Mouse (Mus musculus) limb, embryonic 11.5 days (tissue): ENCODE results near the gene Grip2. TPM values are rescaled to one million over a fixed set of nuclear protein-coding genes. Genes with fewer than 3 reads are reported as not detected.

ENCODE experiments used
- ATAC-seq: fragments of 200-750 bp; cut with Nextera tagmentation; 2 replicates; pipeline ENCODE4 v1.8.0; 2017; ENCODE audit warnings: low read depth; ENCODE audit not compliant: insufficient number of reproducible peaks, low FRiP score, low TSS enrichment
- DNase-seq: peaks from one replicate; pipeline ENCODE4 v3.0.0-alpha.2; 2015; ENCODE audit warnings: low spot score
- H3K27ac ChIP-seq: fragments of 300-500 bp; sonication (generic); replicated peaks from 2 replicates; pipeline ENCODE4 v1.5.1; 2014; ENCODE audit warnings: low read depth, mild to moderate bottlenecking, low read length
- H3K27me3 ChIP-seq: fragments of 300-500 bp; sonication (generic); 2 replicates; pipeline ENCODE4 v1.6.1; 2014; ENCODE audit warnings: mild to moderate bottlenecking, low read length, mixed read lengths; ENCODE audit not compliant: control insufficient read depth, insufficient read depth
- H3K36me3 ChIP-seq: fragments of 300-500 bp; sonication (generic); 2 replicates; pipeline ENCODE4 v1.6.1; 2014; ENCODE audit warnings: mild to moderate bottlenecking, low read length, moderate library complexity, mixed read lengths; ENCODE audit not compliant: control insufficient read depth, insufficient read depth
- H3K4me1 ChIP-seq: fragments of 300-500 bp; sonication (generic); 2 replicates; pipeline ENCODE4 v1.6.1; 2014; ENCODE audit warnings: low read length, mixed read lengths; ENCODE audit not compliant: control insufficient read depth, insufficient read depth
- H3K4me2 ChIP-seq: fragments of 300-500 bp; sonication (generic); 2 replicates; pipeline ENCODE4 v1.6.1; 2014; ENCODE audit warnings: low read depth, mild to moderate bottlenecking, moderate library complexity; ENCODE audit not compliant: severe bottlenecking
- H3K4me3 ChIP-seq: fragments of 300-500 bp; sonication (generic); 2 replicates; pipeline ENCODE4 v1.5.1; 2014; ENCODE audit warnings: low read depth, low read length
- H3K9ac ChIP-seq: fragments of 300-500 bp; sonication (generic); 2 replicates; pipeline ENCODE4 v1.6.1; 2014; ENCODE audit warnings: mild to moderate bottlenecking, low read length
- H3K9me3 ChIP-seq: fragments of 300-500 bp; sonication (generic); 2 replicates; pipeline ENCODE4 v1.6.1; 2016; ENCODE audit warnings: low read length; ENCODE audit not compliant: control insufficient read depth
- WGBS: fragments of 180-500 bp; shearing (Covaris S2); extraction: QIAGEN DNeasy Blood & Tissue Kit; methylation state at CpG from one replicate; pipeline ENCODE4 v1.1.7; 2014; 5-methylcytosine and 5-hydroxymethylcytosine counted together
- polyA plus RNA-seq: library from polyadenylated mRNA; unstranded; fragments of >200 nt; fragmentation: Nextera tagmentation; extraction: Ambion mirVana; gene quantifications from 2 replicates; pipeline ENCODE4 v1.2.1, GENCODE M21; 2014

Gene Grip2
- polyA plus RNA-seq, 1 experiment from 2014 or later, result 0.16 TPM

DNA sequence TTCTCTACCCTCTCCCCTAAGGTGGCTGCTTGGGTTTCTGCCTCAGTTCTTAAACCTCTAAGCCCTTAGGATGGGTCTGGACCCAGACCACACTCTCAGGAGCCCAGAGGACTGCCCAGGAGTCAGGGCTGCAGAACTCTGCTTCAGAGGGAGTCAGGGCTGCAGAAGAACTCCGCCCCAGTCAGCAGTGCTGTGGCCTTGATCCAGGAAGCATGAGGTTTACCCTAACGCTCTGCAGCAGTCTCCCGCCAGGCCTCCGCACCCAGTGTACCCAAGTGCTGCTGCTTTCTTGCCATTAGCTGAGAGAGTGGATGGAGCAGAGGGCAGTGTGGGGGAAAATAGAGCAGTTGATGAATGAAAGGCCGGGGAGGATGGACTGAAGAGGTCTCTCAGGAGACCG lies 19.0 kb downstream of the Grip2 start:
- Histone ChIP-seq H3K4me3 (no peak overlapping the region), H3K9ac (no peak overlapping the region), H3K9me3 (no peaks in the 10 kb centered on the region), H3K4me1 (0 out of 2 replicates have a peak, but pooled peaks cover 6% of the 10 kb centered on the region), H3K27ac (no peak overlapping the region), H3K36me3 (no peaks in the 10 kb centered on the region), H3K27me3 (peaks cover 33% of the 10 kb centered on the region), H3K4me2 (no peak overlapping the region)
- ATAC-seq, result no peak
- DNase-seq, result no peak
- WGBS, result 46% methylated on average over 6 of the region's 6 CpGs

DNA sequence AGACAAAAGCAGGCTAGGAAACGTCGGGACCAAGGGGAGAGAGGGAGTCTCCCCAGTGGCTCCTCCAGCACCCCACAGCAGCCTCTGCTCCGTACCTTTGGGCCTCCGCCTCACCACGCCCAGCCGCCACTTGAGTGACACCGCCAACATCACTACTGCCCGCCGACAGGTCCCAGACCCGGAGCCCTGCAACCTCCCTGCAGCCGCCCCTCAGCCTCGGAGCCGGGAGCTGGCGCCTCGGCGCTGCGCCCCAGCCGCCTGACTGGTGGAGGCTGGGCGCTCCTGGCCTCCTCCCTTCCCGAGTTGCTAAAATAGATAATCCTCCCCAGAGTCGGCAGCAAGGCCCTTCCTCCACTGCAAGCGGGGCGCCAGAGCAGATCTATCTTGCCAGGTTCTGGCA lies 19.9 kb downstream of the Grip2 start:
- DNase-seq, result peak; percentile 47
- 0 out of 2 replicates have a peak, but pooled peaks cover 6% of the 10 kb centered on the region for H3K4me1 ChIP-seq
- peaks cover 33% of the 10 kb centered on the region for H3K27me3 ChIP-seq
- H3K4me3 ChIP-seq, result 0 out of 2 replicates have a peak overlapping the region, but pooled peaks have one; percentile 6
- H3K4me2 ChIP-seq, result peak overlapping the region; percentile 39
- 3% methylated on average over 23 of the region's 23 CpGs for WGBS
- H3K27ac ChIP-seq, result no peak overlapping the region
- H3K36me3 ChIP-seq, result no peaks in the 10 kb centered on the region
- peak overlapping the region; percentile 35; the same call in 1 of the 2 replicates for H3K9ac ChIP-seq
- ATAC-seq, result no peak
- H3K9me3 ChIP-seq, result no peaks in the 10 kb centered on the region

DNA sequence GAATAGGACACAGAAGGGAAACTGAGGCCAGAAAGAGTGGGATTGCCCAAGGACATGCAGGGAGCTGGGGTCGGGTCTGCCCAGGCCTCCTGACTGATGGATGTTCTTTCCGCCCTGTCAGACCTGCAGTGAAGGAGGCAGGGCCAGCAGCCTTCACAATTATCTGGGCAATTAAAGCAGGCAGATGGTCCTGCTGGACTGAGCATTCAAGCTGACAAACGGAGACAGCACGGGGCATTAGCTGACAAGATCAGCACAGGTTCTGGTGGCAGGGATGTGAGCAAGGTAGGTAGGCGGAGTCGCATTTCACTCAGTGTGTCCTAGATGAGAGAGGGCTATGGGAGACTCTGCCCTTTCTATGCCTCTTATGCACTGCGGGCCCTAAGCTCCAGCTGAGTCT lies 22.9 kb downstream of the Grip2 start:
- H3K4me2 ChIP-seq, result no peak overlapping the region
- H3K27me3 ChIP-seq, result peaks cover 33% of the 10 kb centered on the region
- H3K4me3 ChIP-seq, result no peak overlapping the region
- H3K36me3 ChIP-seq, result no peaks in the 10 kb centered on the region
- H3K4me1 ChIP-seq, result 0 out of 2 replicates have a peak, but pooled peaks cover 6% of the 10 kb centered on the region
- 32% methylated on average over 7 of the region's 7 CpGs for WGBS
- H3K9ac ChIP-seq, result no peak overlapping the region
- ATAC-seq (no peak), DNase-seq (no peak)
- H3K9me3 ChIP-seq, result no peaks in the 10 kb centered on the region
- H3K27ac ChIP-seq, result no peak overlapping the region

DNA sequence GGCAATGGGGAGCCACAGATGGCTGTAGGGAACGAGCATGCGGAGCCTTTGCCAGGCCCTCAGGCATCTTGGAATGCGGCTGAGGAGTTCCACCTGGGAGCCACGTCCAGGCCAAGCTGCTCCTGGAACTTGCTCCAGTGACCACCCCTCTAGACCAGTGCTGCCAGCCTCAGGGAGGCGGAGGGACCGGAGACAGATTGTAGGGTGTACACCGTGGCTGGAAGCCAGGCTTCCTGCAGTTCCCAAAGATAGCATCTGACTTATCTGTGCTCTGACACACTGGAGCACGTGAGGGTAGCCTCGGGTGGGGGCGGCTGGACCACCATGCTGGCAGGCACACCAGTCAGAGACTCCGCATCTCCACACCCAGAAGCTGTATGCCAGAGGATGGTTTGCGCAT lies 28.6 kb downstream of the Grip2 start:
- no peak overlapping the region for H3K27ac ChIP-seq
- DNase-seq, result no peak
- no peak for ATAC-seq
- H3K4me2 ChIP-seq, result no peak overlapping the region
- no peaks in the 10 kb centered on the region for H3K36me3 ChIP-seq
- H3K9me3 ChIP-seq, result no peaks in the 10 kb centered on the region
- no peak overlapping the region for H3K9ac ChIP-seq
- H3K4me3 ChIP-seq, result no peak overlapping the region
- WGBS, result 72% methylated on average over 12 of the region's 12 CpGs
- H3K4me1 ChIP-seq, result 0 out of 2 replicates have a peak, but pooled peaks cover 2% of the 10 kb centered on the region
- H3K27me3 ChIP-seq, result no peaks in the 10 kb centered on the region

DNA sequence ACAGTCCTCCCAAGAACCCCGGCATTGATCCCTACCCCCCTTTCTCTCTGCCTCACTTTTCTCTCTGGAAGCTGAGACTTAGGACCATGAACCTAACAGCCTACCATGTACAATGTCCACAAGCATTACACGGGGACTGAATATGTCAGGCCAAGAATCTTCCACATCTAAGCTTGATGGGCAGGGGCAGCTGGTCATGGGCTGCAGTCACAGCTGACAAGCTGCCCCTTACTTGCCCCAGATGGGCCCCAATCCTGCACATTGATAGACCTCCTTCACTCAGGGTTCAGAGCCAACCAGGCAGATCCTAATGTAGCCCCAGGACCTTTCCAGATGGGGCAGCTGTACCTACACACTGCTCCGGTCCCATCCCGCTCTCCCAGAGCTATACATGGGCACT lies 30.3 kb downstream of the Grip2 start:
- Histone ChIP-seq H3K4me1 (0 out of 2 replicates have a peak, but pooled peaks cover 2% of the 10 kb centered on the region), H3K27me3 (no peaks in the 10 kb centered on the region), H3K36me3 (no peaks in the 10 kb centered on the region), H3K9ac (no peak overlapping the region), H3K4me2 (no peak overlapping the region), H3K27ac (no peak overlapping the region), H3K9me3 (no peaks in the 10 kb centered on the region), H3K4me3 (no peak overlapping the region)
- WGBS, result 84% methylated on average over 4 of the region's 4 CpGs
- ATAC-seq, result no peak
- no peak for DNase-seq

DNA sequence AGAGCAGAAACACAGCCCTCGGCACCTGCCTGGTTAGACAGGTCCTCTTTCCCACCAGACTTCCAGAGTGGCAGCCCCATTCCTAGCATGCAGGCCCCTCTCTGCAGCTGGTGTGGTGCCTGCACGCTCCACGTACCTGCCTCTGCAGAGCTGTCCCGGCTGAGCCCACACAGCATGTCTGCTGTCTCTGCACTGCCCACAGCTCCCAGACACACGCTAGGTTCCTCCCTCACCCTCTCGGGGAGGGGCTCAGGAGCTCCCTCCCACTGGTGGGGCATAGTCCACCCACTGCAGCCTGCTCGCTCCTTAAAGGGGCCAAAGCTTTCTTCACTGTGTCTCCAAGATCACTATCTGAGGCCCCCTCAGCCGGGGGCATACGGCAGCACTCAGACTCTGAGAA lies 31.0 kb downstream of the Grip2 start:
- 0 out of 2 replicates have a peak, but pooled peaks cover 2% of the 10 kb centered on the region for H3K4me1 ChIP-seq

DNA sequence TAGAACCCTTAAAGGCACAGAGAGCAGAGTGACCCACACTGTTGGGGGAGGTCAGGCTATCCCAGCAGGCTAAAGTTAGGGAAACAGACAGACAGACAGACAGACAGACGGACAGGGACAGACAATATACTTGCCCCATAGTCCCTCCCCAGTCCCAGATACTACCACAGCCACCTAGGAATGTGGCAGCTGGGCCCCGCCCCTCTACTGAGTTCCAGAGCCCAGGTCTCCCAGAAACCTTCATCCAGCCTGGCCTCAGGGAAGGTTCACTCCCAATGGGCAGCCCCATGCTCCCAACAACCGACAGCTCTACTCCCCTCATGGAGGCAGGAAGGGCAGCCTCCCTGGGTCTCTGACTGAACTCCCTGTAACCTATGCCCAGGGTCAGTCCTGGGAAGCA lies 31.4 kb downstream of the Grip2 start:
- Histone ChIP-seq H3K27me3 (no peaks in the 10 kb centered on the region), H3K27ac (no peak overlapping the region), H3K4me1 (0 out of 2 replicates have a peak, but pooled peaks cover 2% of the 10 kb centered on the region), H3K4me3 (no peak overlapping the region), H3K9me3 (no peaks in the 10 kb centered on the region), H3K4me2 (no peak overlapping the region), H3K36me3 (no peaks in the 10 kb centered on the region), H3K9ac (no peak overlapping the region)
- DNase-seq, result no peak
- no peak for ATAC-seq
- WGBS, result 56% methylated on average over 3 of the region's 3 CpGs

More for the DNA sequence above, 31.0 kb downstream of the Grip2 start:
- Histone ChIP-seq H3K9ac (no peak overlapping the region), H3K4me3 (no peak overlapping the region), H3K4me2 (no peak overlapping the region), H3K27me3 (no peaks in the 10 kb centered on the region), H3K36me3 (no peaks in the 10 kb centered on the region), H3K9me3 (no peaks in the 10 kb centered on the region), H3K27ac (no peak overlapping the region)
- ATAC-seq (no peak), DNase-seq (no peak)
- WGBS, result 53% methylated on average over 9 of the region's 9 CpGs

DNA sequence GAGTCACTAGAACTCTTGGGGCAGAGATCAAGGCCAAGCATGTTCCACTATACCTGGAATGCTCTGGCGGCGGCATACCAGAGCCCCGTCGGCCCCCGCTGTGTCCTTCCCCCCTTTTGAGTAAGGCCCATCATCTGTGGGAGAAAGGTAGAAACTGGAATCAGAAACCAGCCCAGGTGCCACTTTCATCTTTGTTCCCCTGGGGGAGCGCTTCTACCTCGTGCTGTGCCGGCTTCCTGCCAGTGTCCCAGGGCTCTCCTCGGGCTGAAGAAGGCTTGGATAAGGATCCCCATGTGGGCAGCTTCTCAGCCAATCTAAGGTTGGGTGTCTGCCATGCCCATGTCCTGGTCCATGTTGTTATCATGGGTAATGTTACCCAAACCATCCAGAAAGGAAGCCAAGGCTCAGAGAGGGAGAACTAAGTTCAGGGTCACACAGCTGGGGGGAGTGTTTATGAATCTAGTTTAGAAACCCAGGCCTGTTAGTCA lies 38.7 kb downstream of the Grip2 start:
- no peak overlapping the region for H3K4me2 ChIP-seq
- H3K27me3 ChIP-seq, result no peaks in the 10 kb centered on the region
- no peak overlapping the region for H3K9ac ChIP-seq
- no peaks in the 10 kb centered on the region for H3K36me3 ChIP-seq
- no peak overlapping the region for H3K4me3 ChIP-seq
- no peaks in the 10 kb centered on the region for H3K9me3 ChIP-seq
- ATAC-seq, result no peak
- H3K27ac ChIP-seq, result no peak overlapping the region
- DNase-seq, result no peak
- 78% methylated on average over 9 of the region's 9 CpGs for WGBS
- H3K4me1 ChIP-seq, result no peaks in the 10 kb centered on the region

DNA sequence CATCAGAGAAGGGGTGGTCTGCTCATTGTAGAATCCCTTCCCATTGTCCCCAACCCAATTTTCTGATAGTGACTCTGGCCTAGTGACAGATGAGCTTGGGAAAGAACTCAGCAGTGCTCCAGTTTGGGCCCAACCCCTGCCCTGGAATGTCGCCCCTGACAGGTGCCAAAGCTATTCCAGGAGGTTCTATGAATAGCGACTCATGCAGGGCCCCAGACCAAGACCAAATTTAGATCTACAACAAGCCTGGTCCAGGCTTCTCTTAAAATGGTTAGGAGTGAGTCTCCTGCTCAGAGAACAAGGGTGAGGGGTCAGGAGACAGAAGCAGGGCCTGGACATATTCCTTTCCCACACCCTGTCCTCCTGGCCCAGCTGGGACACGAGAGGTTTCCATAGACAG lies 42.0 kb downstream of the Grip2 start:
- Histone ChIP-seq H3K27me3 (no peaks in the 10 kb centered on the region), H3K27ac (no peak overlapping the region), H3K4me1 (no peaks in the 10 kb centered on the region), H3K9me3 (no peaks in the 10 kb centered on the region), H3K4me3 (no peak overlapping the region), H3K4me2 (no peak overlapping the region), H3K36me3 (no peaks in the 10 kb centered on the region), H3K9ac (no peak overlapping the region)
- 90% methylated on average over 3 of the region's 3 CpGs for WGBS
- DNase-seq (no peak), ATAC-seq (no peak)
